Mouse (Mus musculus): Measurements from ENCODE around the gene 2210408I21Rik. TPM values are rescaled to one million over a fixed set of nuclear protein-coding genes. Genes with fewer than 3 reads are reported as not detected.

2210408I21Rik gene
- 0.04 TPM in 1 of 2 replicates, not detected in the other for polyA plus RNA-seq (2012; rRNA removed)

GRCm38 (mm10) chr13:77134931-77135620 is at the start of gene 2210408I21Rik, which contains the start of gene Slf1:
TSS of gene 2210408I21Rik (plus strand) at chr13:77135540.
TSS of gene Slf1 (minus strand) at chr13:77135473.

Other genes with a start within 250 kb of the 2210408I21Rik start
- 0.34 and 0.35 TPM in 2 replicates for gene Slf1, start 67 bp upstream of the 2210408I21Rik start, polyA plus RNA-seq (2012; rRNA removed)